Mouse (Mus musculus): ENCODE measurements around the gene 4933405L10Rik. TPM values are rescaled to one million over a fixed set of nuclear protein-coding genes. Genes with fewer than 3 reads are reported as not detected.

4933405L10Rik gene
- polyA plus RNA-seq, 1 experiment from 2014 or later: 0.27 TPM

Other genes with a start within 250 kb of the 4933405L10Rik start
- gene Tppp3, start 236.1 kb upstream of the 4933405L10Rik start, polyA plus RNA-seq (2014; fragmentation: Nextera tagmentation; extraction: Ambion mirVana): 204 and 207 TPM in 2 replicates
- 32.7 and 33.1 TPM in 2 replicates for gene Zdhhc1, start 210.8 kb upstream of the 4933405L10Rik start, polyA plus RNA-seq (2014; fragmentation: Nextera tagmentation; extraction: Ambion mirVana)
- gene Hsd11b2, start 188.9 kb upstream of the 4933405L10Rik start, polyA plus RNA-seq (2014; fragmentation: Nextera tagmentation; extraction: Ambion mirVana): 6.1 and 7.0 TPM in 2 replicates
- 231 and 245 TPM in 2 replicates for gene Atp6v0d1, start 141.6 kb upstream of the 4933405L10Rik start, polyA plus RNA-seq (2014; fragmentation: Nextera tagmentation; extraction: Ambion mirVana)
- 30.6 and 32.6 TPM in 2 replicates for gene Ripor1, start 102.4 kb upstream of the 4933405L10Rik start, polyA plus RNA-seq (2014; fragmentation: Nextera tagmentation; extraction: Ambion mirVana)
- 76.9 and 79.1 TPM in 2 replicates for gene Ctcf, start 71.1 kb upstream of the 4933405L10Rik start, polyA plus RNA-seq (2014; fragmentation: Nextera tagmentation; extraction: Ambion mirVana)
- 0.84 TPM in 1 of 2 replicates, not detected in the other for gene Agrp, start 70.3 kb upstream of the 4933405L10Rik start, polyA plus RNA-seq (2014; fragmentation: Nextera tagmentation; extraction: Ambion mirVana)
- gene Carmil2, start 21.4 kb upstream of the 4933405L10Rik start, polyA plus RNA-seq (2014; fragmentation: Nextera tagmentation; extraction: Ambion mirVana): 22.3 and 24.4 TPM in 2 replicates
- 71.3 and 78.1 TPM in 2 replicates for gene Acd, start 6.6 kb upstream of the 4933405L10Rik start, polyA plus RNA-seq (2014; fragmentation: Nextera tagmentation; extraction: Ambion mirVana)
- 53.7 and 56.2 TPM in 2 replicates for gene Pard6a, start 6.5 kb upstream of the 4933405L10Rik start, polyA plus RNA-seq (2014; fragmentation: Nextera tagmentation; extraction: Ambion mirVana)
- gene Enkd1, start 555 bp downstream of the 4933405L10Rik start, polyA plus RNA-seq (2014; fragmentation: Nextera tagmentation; extraction: Ambion mirVana): 11.6 and 13.4 TPM in 2 replicates
- gene Gfod2, start 51.0 kb downstream of the 4933405L10Rik start, polyA plus RNA-seq (2014; fragmentation: Nextera tagmentation; extraction: Ambion mirVana): 62.7 and 71.7 TPM in 2 replicates
- 9.1 and 10.4 TPM in 2 replicates for gene Ranbp10, start 119.7 kb downstream of the 4933405L10Rik start, polyA plus RNA-seq (2014; fragmentation: Nextera tagmentation; extraction: Ambion mirVana)
- gene Tsnaxip1, start 120.1 kb downstream of the 4933405L10Rik start, polyA plus RNA-seq (2014; fragmentation: Nextera tagmentation; extraction: Ambion mirVana): 0.64 and 1.4 TPM in 2 replicates
- gene Cenpt, start 145.6 kb downstream of the 4933405L10Rik start, polyA plus RNA-seq (2014; fragmentation: Nextera tagmentation; extraction: Ambion mirVana): 46.3 and 51.7 TPM in 2 replicates
- gene Thap11, start 147.5 kb downstream of the 4933405L10Rik start, polyA plus RNA-seq (2014; fragmentation: Nextera tagmentation; extraction: Ambion mirVana): 46.2 and 51.2 TPM in 2 replicates
- gene Nutf2, start 152.9 kb downstream of the 4933405L10Rik start, polyA plus RNA-seq (2014; fragmentation: Nextera tagmentation; extraction: Ambion mirVana): 181 TPM in 2 replicates
- 40.1 and 46.6 TPM in 2 replicates for gene Edc4, start 173.2 kb downstream of the 4933405L10Rik start, polyA plus RNA-seq (2014; fragmentation: Nextera tagmentation; extraction: Ambion mirVana)
- 1.4 TPM in 1 of 2 replicates, not detected in the other for gene Nrn1l, start 185.9 kb downstream of the 4933405L10Rik start, polyA plus RNA-seq (2014; fragmentation: Nextera tagmentation; extraction: Ambion mirVana)
- gene Pskh1, start 192.8 kb downstream of the 4933405L10Rik start, polyA plus RNA-seq (2014; fragmentation: Nextera tagmentation; extraction: Ambion mirVana): 8.2 and 11.0 TPM in 2 replicates
- 2.9 and 3.2 TPM in 2 replicates for gene Ctrl, start 226.2 kb downstream of the 4933405L10Rik start, polyA plus RNA-seq (2014; fragmentation: Nextera tagmentation; extraction: Ambion mirVana)
- gene Psmb10, start 230.8 kb downstream of the 4933405L10Rik start, polyA plus RNA-seq (2014; fragmentation: Nextera tagmentation; extraction: Ambion mirVana): 70.1 and 79.8 TPM in 2 replicates
- 3.2 and 3.3 TPM in 2 replicates for gene Lcat, start 235.7 kb downstream of the 4933405L10Rik start, polyA plus RNA-seq (2014; fragmentation: Nextera tagmentation; extraction: Ambion mirVana)